Mouse (Mus musculus) stomach, embryonic 14.5 days (tissue): ENCODE measurements around the gene Lin52. TPM values are rescaled to one million over a fixed set of nuclear protein-coding genes. Genes with fewer than 3 reads are reported as not detected.

Source experiments
- ATAC-seq: fragments of 200-750 bp; cut with Nextera tagmentation; 2 replicates; pipeline ENCODE4 v1.8.0; 2017; ENCODE audit warnings: low read depth, moderate TSS enrichment; ENCODE audit not compliant: insufficient number of reproducible peaks, insufficient read depth, low FRiP score
- H3K27ac ChIP-seq: fragments of 300-500 bp; sonication (generic); 2 replicates; pipeline ENCODE4 v1.5.1; 2014; ENCODE audit warnings: mild to moderate bottlenecking, low read length, moderate library complexity, mixed read lengths
- H3K27me3 ChIP-seq: fragments of 300-500 bp; sonication (generic); 2 replicates; pipeline ENCODE4 v1.6.1; 2014; ENCODE audit warnings: low read length, control low read depth, mixed read lengths; ENCODE audit not compliant: control insufficient read depth, insufficient read depth
- H3K36me3 ChIP-seq: fragments of 300-500 bp; sonication (generic); 2 replicates; pipeline ENCODE4 v1.6.1; 2014; ENCODE audit warnings: mild to moderate bottlenecking, control low read depth, low read length, moderate library complexity, mixed read lengths; ENCODE audit not compliant: control insufficient read depth, insufficient read depth
- H3K4me1 ChIP-seq: fragments of 300-500 bp; sonication (generic); 2 replicates; pipeline ENCODE4 v1.6.1; 2014; ENCODE audit warnings: low read length, control low read depth, mixed read lengths; ENCODE audit not compliant: control insufficient read depth, insufficient read depth
- H3K4me2 ChIP-seq: fragments of 300-500 bp; sonication (generic); replicated peaks from 2 replicates; pipeline ENCODE4 v1.6.1; 2014; ENCODE audit warnings: low read depth, low read length, control low read depth
- H3K4me3 ChIP-seq: fragments of 300-500 bp; sonication (generic); 2 replicates; pipeline ENCODE4 v1.5.1; 2014; ENCODE audit warnings: low read depth, low read length, control low read depth
- H3K9ac ChIP-seq: fragments of 300-500 bp; sonication (generic); replicated peaks from 2 replicates; pipeline ENCODE4 v1.6.1; 2014; ENCODE audit warnings: low read depth, mild to moderate bottlenecking, control low read depth, low read length, moderate library complexity, mixed read lengths
- H3K9me3 ChIP-seq: fragments of 300-500 bp; sonication (generic); 2 replicates; pipeline ENCODE4 v1.6.1; 2016; ENCODE audit warnings: low read depth, low read length, control low read depth; ENCODE audit not compliant: control insufficient read depth
- WGBS: fragments of 180-500 bp; shearing (Covaris S2); extraction: QIAGEN DNeasy Blood & Tissue Kit; methylation state at CpG from one replicate; pipeline ENCODE4 v1.1.7; 2014; 5-methylcytosine and 5-hydroxymethylcytosine counted together
- polyA plus RNA-seq: library from polyadenylated mRNA; unstranded; fragments of >200 nt; fragmentation: Nextera tagmentation; extraction: Ambion mirVana; gene quantifications from 2 replicates; pipeline ENCODE4 v1.2.1, GENCODE M21; 2014

Gene Lin52
- polyA plus RNA-seq, 1 experiment from 2014 or later = 23.0 TPM

GRCm38 (mm10) chr12:84516642-84517041 is 65.4 kb downstream of the Lin52 start:
- H3K9ac ChIP-seq = no peak overlapping the region
- no peaks in the 10 kb centered on the region for H3K9me3 ChIP-seq
- H3K27me3 ChIP-seq = no peaks in the 10 kb centered on the region
- no peak for ATAC-seq
- H3K4me3 ChIP-seq = no peak overlapping the region
- H3K36me3 ChIP-seq = no peaks in the 10 kb centered on the region
- no peak overlapping the region for H3K4me2 ChIP-seq
- H3K27ac ChIP-seq = no peak overlapping the region
- H3K4me1 ChIP-seq = no peaks in the 10 kb centered on the region
- WGBS = 100% methylated on average over 1 of the region's 1 CpGs

- ATAC-seq = no peak
- no peaks in the 10 kb centered on the region for H3K4me1 ChIP-seq
- H3K27me3 ChIP-seq = no peaks in the 10 kb centered on the region
- H3K36me3 ChIP-seq = no peaks in the 10 kb centered on the region
- H3K9me3 ChIP-seq = no peaks in the 10 kb centered on the region
- no peak overlapping the region for H3K9ac ChIP-seq
- H3K4me3 ChIP-seq = no peak overlapping the region
- no peak overlapping the region for H3K4me2 ChIP-seq
- WGBS = 75% methylated on average over 2 of the region's 2 CpGs
- H3K27ac ChIP-seq = no peak overlapping the region
Observed at GRCm38 (mm10) chr12:84518018-84518417, 66.8 kb downstream of the Lin52 start.

- H3K27ac ChIP-seq = no peak overlapping the region
- H3K36me3 ChIP-seq = no peaks in the 10 kb centered on the region
- H3K27me3 ChIP-seq = no peaks in the 10 kb centered on the region
- no peak overlapping the region for H3K9ac ChIP-seq
- H3K9me3 ChIP-seq = no peaks in the 10 kb centered on the region
- ATAC-seq = no peak
- no peak overlapping the region for H3K4me2 ChIP-seq
- WGBS = 67% methylated on average over 3 of the region's 3 CpGs
- no peaks in the 10 kb centered on the region for H3K4me1 ChIP-seq
- no peak overlapping the region for H3K4me3 ChIP-seq
Observed at GRCm38 (mm10) chr12:84523728-84524127, 72.5 kb downstream of the Lin52 start.

- Histone ChIP-seq H3K4me3 (no peak overlapping the region), H3K36me3 (no peaks in the 10 kb centered on the region), H3K27me3 (no peaks in the 10 kb centered on the region), H3K27ac (no peak overlapping the region), H3K9ac (no peak overlapping the region), H3K9me3 (no peaks in the 10 kb centered on the region), H3K4me2 (no peak overlapping the region), H3K4me1 (no peaks in the 10 kb centered on the region)
- ATAC-seq = no peak
- 61% methylated on average over 11 of the region's 11 CpGs for WGBS
Observed at GRCm38 (mm10) chr12:84524147-84525050, 73.2 kb downstream of the Lin52 start.

- H3K4me2 ChIP-seq = no peak overlapping the region
- no peak for ATAC-seq
- H3K36me3 ChIP-seq = no peaks in the 10 kb centered on the region
- H3K4me3 ChIP-seq = no peak overlapping the region
- WGBS = 75% methylated on average over 12 of the region's 12 CpGs
- no peaks in the 10 kb centered on the region for H3K9me3 ChIP-seq
- no peak overlapping the region for H3K9ac ChIP-seq
- no peak overlapping the region for H3K27ac ChIP-seq
- no peaks in the 10 kb centered on the region for H3K4me1 ChIP-seq
- no peaks in the 10 kb centered on the region for H3K27me3 ChIP-seq
Observed at GRCm38 (mm10) chr12:84525422-84525821, 74.2 kb downstream of the Lin52 start.

- H3K4me3 ChIP-seq = no peak overlapping the region
- no peak overlapping the region for H3K27ac ChIP-seq
- no peaks in the 10 kb centered on the region for H3K9me3 ChIP-seq
- no peak overlapping the region for H3K9ac ChIP-seq
- H3K27me3 ChIP-seq = no peaks in the 10 kb centered on the region
- no peak overlapping the region for H3K4me2 ChIP-seq
- H3K4me1 ChIP-seq = no peaks in the 10 kb centered on the region
- ATAC-seq = no peak
- WGBS = 85% methylated on average over 5 of the region's 5 CpGs
- 0 out of 2 replicates have a peak, but pooled peaks cover 10% of the 10 kb centered on the region for H3K36me3 ChIP-seq
Observed at GRCm38 (mm10) chr12:84530426-84530825, 79.2 kb downstream of the Lin52 start.

- ATAC-seq = no peak
- WGBS = 91% methylated on average over 13 of the region's 13 CpGs
- Histone ChIP-seq H3K4me3 (no peak overlapping the region), H3K9me3 (no peaks in the 10 kb centered on the region), H3K27ac (no peak overlapping the region), H3K36me3 (0 out of 2 replicates have a peak, but pooled peaks cover 10% of the 10 kb centered on the region), H3K4me2 (no peak overlapping the region), H3K9ac (no peak overlapping the region), H3K27me3 (no peaks in the 10 kb centered on the region), H3K4me1 (no peaks in the 10 kb centered on the region)
Observed at GRCm38 (mm10) chr12:84531906-84532829, 80.9 kb downstream of the Lin52 start.

GRCm38 (mm10) chr12:84532830-84533199 is 81.6 kb downstream of the Lin52 start:
- Histone ChIP-seq H3K9me3 (no peaks in the 10 kb centered on the region), H3K36me3 (0 out of 2 replicates have a peak, but pooled peaks cover 10% of the 10 kb centered on the region), H3K27me3 (no peaks in the 10 kb centered on the region), H3K4me1 (no peaks in the 10 kb centered on the region), H3K9ac (no peak overlapping the region), H3K4me2 (no peak overlapping the region), H3K4me3 (no peak overlapping the region), H3K27ac (no peak overlapping the region)
- 86% methylated on average over 8 of the region's 8 CpGs for WGBS
- no peak for ATAC-seq
